Mouse (Mus musculus): ENCODE results near the gene Aaed1. TPM values are rescaled to one million over a fixed set of nuclear protein-coding genes. Genes with fewer than 3 reads are reported as not detected.

Aaed1 gene
- polyA plus RNA-seq, 1 experiment: 8.3 TPM

GRCm38 (mm10) chr13:64314041-64314440 is 1.5 kb upstream of the Aaed1 start:
- H3K4me3 ChIP-seq (ENCODE audit: insufficient read depth, poor library complexity, severe bottlenecking): no peak overlapping the region
- no peaks in the 10 kb centered on the region for H3K36me3 ChIP-seq (ENCODE audit: control insufficient read depth, insufficient read depth)
- H3K27me3 ChIP-seq (ENCODE audit: control insufficient read depth, insufficient read depth, insufficient read length): no peaks in the 10 kb centered on the region
- TF ChIP-seq USF1 (IDR thresholded peaks at IDR 0.05; ENCODE audit: low read depth) (no peak), CEBPB (IDR thresholded peaks at IDR 0.05; ENCODE audit: low read depth) (no peak), FOSL1 (IDR thresholded peaks at IDR 0.05; ENCODE audit: insufficient read depth, low read length, poor library complexity, severe bottlenecking) (no peak), CTCF (IDR thresholded peaks at IDR 0.05; ENCODE audit: control insufficient read depth, insufficient read depth, insufficient read length) (no peak), MYOD1 (IDR thresholded peaks at IDR 0.05; ENCODE audit: control insufficient read depth, insufficient read length, low read depth) (no peak), MAX (IDR thresholded peaks at IDR 0.05) (no peak), MYOG (IDR thresholded peaks at IDR 0.05; ENCODE audit: control insufficient read depth, extremely low read depth, insufficient read length) (no peak)
- peaks cover 8% of the 10 kb centered on the region for H3K79me2 ChIP-seq (ENCODE audit: control insufficient read depth, insufficient read depth)
- H3ac ChIP-seq (ENCODE audit: control insufficient read depth, insufficient read length, low read depth): no peak overlapping the region
- H3K79me3 ChIP-seq (ENCODE audit: low read depth): peaks cover 1% of the 10 kb centered on the region

GRCm38 (mm10) chr13:64312916-64313289 is 393 bp upstream of the Aaed1 start:
- peaks cover 8% of the 10 kb centered on the region for H3K79me2 ChIP-seq (ENCODE audit: control insufficient read depth, insufficient read depth)
- H3K79me3 ChIP-seq (ENCODE audit: low read depth): peaks cover 1% of the 10 kb centered on the region
- TF ChIP-seq USF1 (IDR thresholded peaks at IDR 0.05; ENCODE audit: low read depth) (no peak), MYOD1 (IDR thresholded peaks at IDR 0.05; ENCODE audit: control insufficient read depth, insufficient read length, low read depth) (no peak), FOSL1 (IDR thresholded peaks at IDR 0.05; ENCODE audit: insufficient read depth, low read length, poor library complexity, severe bottlenecking) (no peak), CEBPB (IDR thresholded peaks at IDR 0.05; ENCODE audit: low read depth) (no peak), MAX (IDR thresholded peaks at IDR 0.05) (no peak), MYOG (IDR thresholded peaks at IDR 0.05; ENCODE audit: control insufficient read depth, extremely low read depth, insufficient read length) (no peak), CTCF (IDR thresholded peaks at IDR 0.05; ENCODE audit: control insufficient read depth, insufficient read depth, insufficient read length) (no peak)
- H3K27me3 ChIP-seq (ENCODE audit: control insufficient read depth, insufficient read depth, insufficient read length): no peaks in the 10 kb centered on the region
- H3ac ChIP-seq (ENCODE audit: control insufficient read depth, insufficient read length, low read depth): peak overlapping the region; percentile 18
- H3K36me3 ChIP-seq (ENCODE audit: control insufficient read depth, insufficient read depth): no peaks in the 10 kb centered on the region
- no peak overlapping the region for H3K4me3 ChIP-seq (ENCODE audit: insufficient read depth, poor library complexity, severe bottlenecking)

GRCm38 (mm10) chr13:64311266-64311665 is 1.2 kb downstream of the Aaed1 start:
- Histone ChIP-seq H3K79me3 (ENCODE audit: low read depth) (peaks cover 1% of the 10 kb centered on the region), H3K79me2 (ENCODE audit: control insufficient read depth, insufficient read depth) (peaks cover 8% of the 10 kb centered on the region), H3K36me3 (ENCODE audit: control insufficient read depth, insufficient read depth) (peaks cover 6% of the 10 kb centered on the region), H3K27me3 (ENCODE audit: control insufficient read depth, insufficient read depth, insufficient read length) (no peaks in the 10 kb centered on the region), H3K4me3 (ENCODE audit: insufficient read depth, poor library complexity, severe bottlenecking) (no peak overlapping the region), H3ac (ENCODE audit: control insufficient read depth, insufficient read length, low read depth) (no peak overlapping the region)
- TF ChIP-seq MAX (IDR thresholded peaks at IDR 0.05) (no peak), CEBPB (IDR thresholded peaks at IDR 0.05; ENCODE audit: low read depth) (no peak), FOSL1 (IDR thresholded peaks at IDR 0.05; ENCODE audit: insufficient read depth, low read length, poor library complexity, severe bottlenecking) (no peak), MYOD1 (IDR thresholded peaks at IDR 0.05; ENCODE audit: control insufficient read depth, insufficient read length, low read depth) (no peak), CTCF (IDR thresholded peaks at IDR 0.05; ENCODE audit: control insufficient read depth, insufficient read depth, insufficient read length) (no peak), USF1 (IDR thresholded peaks at IDR 0.05; ENCODE audit: low read depth) (no peak)

GRCm38 (mm10) chr13:64310585-64310984 is 1.9 kb downstream of the Aaed1 start:
- Histone ChIP-seq H3ac (ENCODE audit: control insufficient read depth, insufficient read length, low read depth) (no peak overlapping the region), H3K27me3 (ENCODE audit: control insufficient read depth, insufficient read depth, insufficient read length) (no peaks in the 10 kb centered on the region), H3K36me3 (ENCODE audit: control insufficient read depth, insufficient read depth) (peaks cover 6% of the 10 kb centered on the region), H3K79me3 (ENCODE audit: low read depth) (peaks cover 1% of the 10 kb centered on the region), H3K79me2 (ENCODE audit: control insufficient read depth, insufficient read depth) (peaks cover 8% of the 10 kb centered on the region), H3K4me3 (ENCODE audit: insufficient read depth, poor library complexity, severe bottlenecking) (no peak overlapping the region)
- TF ChIP-seq MYOG (IDR thresholded peaks at IDR 0.05; ENCODE audit: control insufficient read depth, extremely low read depth, insufficient read length) (no peak), USF1 (IDR thresholded peaks at IDR 0.05; ENCODE audit: low read depth) (no peak), FOSL1 (IDR thresholded peaks at IDR 0.05; ENCODE audit: insufficient read depth, low read length, poor library complexity, severe bottlenecking) (no peak), MYOD1 (IDR thresholded peaks at IDR 0.05; ENCODE audit: control insufficient read depth, insufficient read length, low read depth) (no peak)

- H3K4me3 ChIP-seq (ENCODE audit: insufficient read depth, poor library complexity, severe bottlenecking): no peak overlapping the region
- peaks cover 6% of the 10 kb centered on the region for H3K36me3 ChIP-seq (ENCODE audit: control insufficient read depth, insufficient read depth)
- peaks cover 1% of the 10 kb centered on the region for H3K79me3 ChIP-seq (ENCODE audit: low read depth)
- H3ac ChIP-seq (ENCODE audit: control insufficient read depth, insufficient read length, low read depth): no peak overlapping the region
- peaks cover 8% of the 10 kb centered on the region for H3K79me2 ChIP-seq (ENCODE audit: control insufficient read depth, insufficient read depth)
- H3K27me3 ChIP-seq (ENCODE audit: control insufficient read depth, insufficient read depth, insufficient read length): no peaks in the 10 kb centered on the region
- TF ChIP-seq MYOD1 (IDR thresholded peaks at IDR 0.05; ENCODE audit: control insufficient read depth, insufficient read length, low read depth) (no peak), MAX (IDR thresholded peaks at IDR 0.05) (no peak), FOSL1 (IDR thresholded peaks at IDR 0.05; ENCODE audit: insufficient read depth, low read length, poor library complexity, severe bottlenecking) (no peak), CTCF (IDR thresholded peaks at IDR 0.05; ENCODE audit: control insufficient read depth, insufficient read depth, insufficient read length) (no peak), MYOG (IDR thresholded peaks at IDR 0.05; ENCODE audit: control insufficient read depth, extremely low read depth, insufficient read length) (no peak), CEBPB (IDR thresholded peaks at IDR 0.05; ENCODE audit: low read depth) (no peak), USF1 (IDR thresholded peaks at IDR 0.05; ENCODE audit: low read depth) (no peak)
Observed at GRCm38 (mm10) chr13:64309842-64310241, 2.7 kb downstream of the Aaed1 start.

- no peak overlapping the region for H3ac ChIP-seq (ENCODE audit: control insufficient read depth, insufficient read length, low read depth)
- H3K79me3 ChIP-seq (ENCODE audit: low read depth): peaks cover 1% of the 10 kb centered on the region
- no peak overlapping the region for H3K4me3 ChIP-seq (ENCODE audit: insufficient read depth, poor library complexity, severe bottlenecking)
- no peaks in the 10 kb centered on the region for H3K27me3 ChIP-seq (ENCODE audit: control insufficient read depth, insufficient read depth, insufficient read length)
- TF ChIP-seq USF1 (IDR thresholded peaks at IDR 0.05; ENCODE audit: low read depth) (no peak), CTCF (IDR thresholded peaks at IDR 0.05; ENCODE audit: control insufficient read depth, insufficient read depth, insufficient read length) (no peak), MYOG (IDR thresholded peaks at IDR 0.05; ENCODE audit: control insufficient read depth, extremely low read depth, insufficient read length) (no peak), MYOD1 (IDR thresholded peaks at IDR 0.05; ENCODE audit: control insufficient read depth, insufficient read length, low read depth) (no peak), MAX (IDR thresholded peaks at IDR 0.05) (no peak), FOSL1 (IDR thresholded peaks at IDR 0.05; ENCODE audit: insufficient read depth, low read length, poor library complexity, severe bottlenecking) (no peak), CEBPB (IDR thresholded peaks at IDR 0.05; ENCODE audit: low read depth) (no peak)
- H3K36me3 ChIP-seq (ENCODE audit: control insufficient read depth, insufficient read depth): peaks cover 6% of the 10 kb centered on the region
- H3K79me2 ChIP-seq (ENCODE audit: control insufficient read depth, insufficient read depth): peaks cover 8% of the 10 kb centered on the region
Observed at GRCm38 (mm10) chr13:64309036-64309435, 3.5 kb downstream of the Aaed1 start.

Measured in C2C12 (cell line).